In the genomic region with DNA sequence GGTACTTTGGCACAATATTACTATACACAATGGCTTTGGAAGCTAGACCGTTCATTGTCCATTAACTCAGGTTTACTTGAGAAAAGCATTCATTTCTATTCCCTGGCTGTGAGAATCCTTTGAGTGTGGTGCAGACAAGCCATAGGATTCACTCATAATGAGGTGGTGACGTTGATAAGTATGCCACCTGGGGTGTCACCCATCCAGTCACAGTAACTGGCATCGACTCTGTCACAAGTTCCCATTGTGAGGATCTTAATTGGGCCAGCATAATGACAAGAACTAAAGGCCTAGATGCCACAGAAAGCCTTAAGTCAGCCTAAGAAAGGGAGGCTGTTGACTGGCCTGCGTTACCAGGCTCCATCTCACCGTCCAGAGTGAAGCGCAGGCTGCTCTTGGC, we compare ENCODE assay signal across 21 mouse cellular contexts.
DNase-seq lines count a peak whose midpoint lies in the region; ATAC-seq and TF ChIP-seq lines count a peak whose summit lies in the region.
"Had no signal": no experiment of that assay in that cellular context is flagged by ENCODE, and none has a peak within 500 bp of the region (broad histone marks: within the 10 kb centered on the region; RNA-seq: fewer than 3 reads in every experiment).

No protein-coding gene starts in this region.

- peak; percentile 13 for DNase-seq in midbrain, embryonic 14.5 days
- no peak for DNase-seq in midbrain, embryonic 10.5 days (ENCODE audit: low spot score)
- DNase-seq in retina, postnatal 1 day, result peak; percentile 41
- DNase-seq in retina, embryonic 14.5 days (ENCODE audit: low spot score), result no peak
- DNase-seq in midbrain, postnatal 0 days (ENCODE audit: low spot score), result no peak
- no peak for DNase-seq in layer of hippocampus, postnatal 36 days
- DNase-seq: adrenal gland, adult 8-10 months; adrenal gland, postnatal 25 days; cerebellum, adult 18-20 months; cerebellum, adult 9-10 months; cerebellum, postnatal 14 days; forebrain, postnatal 0 days; gastrocnemius, adult 2 months; gastrocnemius, postnatal 14 days; heart, adult 11 months had no signal

- no peak overlapping the region for H3K4me3 ChIP-seq in midbrain, embryonic 14.5 days (replicated peaks; ENCODE audit: low read depth, low read length)
- no peak overlapping the region for H3K4me3 ChIP-seq in midbrain, embryonic 10.5 days
- no peak overlapping the region for H3K4me3 ChIP-seq in midbrain, postnatal 0 days (ENCODE audit: low read depth, low read length)
- H3K4me3 ChIP-seq: forebrain, embryonic 10.5 days; gastrocnemius, adult 2 months; hindbrain, embryonic 12.5 days; hindbrain, embryonic 15.5 days had no signal

- no peak for TF ChIP-seq CTCF in midbrain, postnatal 0 days (IDR thresholded peaks at IDR 0.05)

- no peak overlapping the region for H3K9ac ChIP-seq in midbrain, embryonic 14.5 days (replicated peaks; ENCODE audit: low read length)
- H3K9ac ChIP-seq in midbrain, postnatal 0 days (replicated peaks; ENCODE audit: low read length, poor library complexity, severe bottlenecking), result no peak overlapping the region
- H3K9ac ChIP-seq: forebrain, postnatal 0 days; hindbrain, embryonic 12.5 days; hindbrain, embryonic 15.5 days had no signal

- no peak overlapping the region for H3K4me2 ChIP-seq in midbrain, embryonic 14.5 days (ENCODE audit: low read length)
- no peak overlapping the region for H3K4me2 ChIP-seq in midbrain, postnatal 0 days (ENCODE audit: low read depth, low read length, poor library complexity, severe bottlenecking)
- H3K4me2 ChIP-seq: heart, embryonic 11.5 days; hindbrain, embryonic 12.5 days; hindbrain, embryonic 15.5 days had no signal

- no peaks in the 10 kb centered on the region for H3K27me3 ChIP-seq in midbrain, embryonic 14.5 days (ENCODE audit: control insufficient read depth, insufficient read depth, low read length)
- no peaks in the 10 kb centered on the region for H3K27me3 ChIP-seq in midbrain, embryonic 10.5 days (ENCODE audit: low read depth, poor library complexity, severe bottlenecking)
- H3K27me3 ChIP-seq in midbrain, postnatal 0 days (ENCODE audit: insufficient read depth, low read length), result no peaks in the 10 kb centered on the region
- H3K27me3 ChIP-seq: hindbrain, embryonic 12.5 days; hindbrain, embryonic 15.5 days had no signal

- WGBS in midbrain, embryonic 14.5 days, result 63% methylated on average over 6 of the region's 6 CpGs
- 77% methylated on average over 6 of the region's 6 CpGs for WGBS in midbrain, embryonic 10.5 days
- WGBS in midbrain, postnatal 0 days, result 54% methylated on average over 6 of the region's 6 CpGs

- no peak; the same call in 1 of the 2 replicates for ATAC-seq in midbrain, embryonic 14.5 days (ENCODE audit: low FRiP score, low TSS enrichment)
- 0 out of 2 replicates have a peak, but pooled peaks have one; percentile 27 for ATAC-seq in midbrain, postnatal 0 days (ENCODE audit: low FRiP score)
- ATAC-seq: activated CD4-positive, CD25-positive, alpha-beta regulatory T cell, adult 4 months; CD4-positive, CD25-positive, alpha-beta regulatory T cell, adult 4 months; forebrain, postnatal 0 days had no signal

- no peaks in the 10 kb centered on the region; the same call in 1 of the 2 replicates for H3K9me3 ChIP-seq in midbrain, embryonic 14.5 days (ENCODE audit: control insufficient read depth, low read length)
- no peaks in the 10 kb centered on the region for H3K9me3 ChIP-seq in midbrain, embryonic 10.5 days (replicated peaks)
- H3K9me3 ChIP-seq in midbrain, postnatal 0 days (ENCODE audit: low read length), result no peaks in the 10 kb centered on the region
- H3K9me3 ChIP-seq: forebrain, embryonic 10.5 days; hindbrain, embryonic 12.5 days; hindbrain, embryonic 15.5 days had no signal

- H3K27ac ChIP-seq in midbrain, embryonic 14.5 days (replicated peaks; ENCODE audit: low read depth, low read length), result no peak overlapping the region
- H3K27ac ChIP-seq in midbrain, embryonic 10.5 days (replicated peaks), result no peak overlapping the region
- no peak overlapping the region for H3K27ac ChIP-seq in midbrain, postnatal 0 days (ENCODE audit: low read depth, low read length)
- H3K27ac ChIP-seq: forebrain, embryonic 10.5 days; gastrocnemius, adult 2 months; hindbrain, embryonic 12.5 days; hindbrain, embryonic 15.5 days had no signal

- no peaks in the 10 kb centered on the region for H3K36me3 ChIP-seq in midbrain, embryonic 14.5 days (ENCODE audit: control insufficient read depth, insufficient read depth, low read length)
- H3K36me3 ChIP-seq in midbrain, embryonic 10.5 days, result no peaks in the 10 kb centered on the region
- H3K36me3 ChIP-seq in midbrain, postnatal 0 days (ENCODE audit: insufficient read depth, low read length), result no peaks in the 10 kb centered on the region
- H3K36me3 ChIP-seq: forebrain, embryonic 10.5 days; hindbrain, embryonic 12.5 days; hindbrain, embryonic 15.5 days had no signal

- H3K4me1 ChIP-seq in midbrain, embryonic 14.5 days (ENCODE audit: control insufficient read depth, insufficient read depth, low read length), result no peaks in the 10 kb centered on the region
- no peaks in the 10 kb centered on the region for H3K4me1 ChIP-seq in midbrain, embryonic 10.5 days
- H3K4me1 ChIP-seq in midbrain, postnatal 0 days (ENCODE audit: insufficient read depth, low read length), result no peaks in the 10 kb centered on the region
- H3K4me1 ChIP-seq: hindbrain, embryonic 12.5 days; hindbrain, embryonic 15.5 days had no signal

Comparison
In these comparisons a context has a peak if more than half of its experiments do, and no peak if none do; other contexts are left out.
1. DNase-seq: peak in midbrain, embryonic 14.5 days (single experiment) and retina, postnatal 1 day (single experiment); none in midbrain, embryonic 10.5 days (single experiment), retina, embryonic 14.5 days (single experiment), midbrain, postnatal 0 days (single experiment) and layer of hippocampus, postnatal 36 days (0 of 2).